Mouse (Mus musculus) thymus, postnatal 14 days (tissue): ENCODE results near the gene Cutc.
A peak's percentile ranks its signal among the peaks of the same experiment; 100 is the strongest.

Experiments used
- DNase-seq: peaks from one replicate; pipeline ENCODE4 v3.0.0; 2021

The Cutc gene

DNA sequence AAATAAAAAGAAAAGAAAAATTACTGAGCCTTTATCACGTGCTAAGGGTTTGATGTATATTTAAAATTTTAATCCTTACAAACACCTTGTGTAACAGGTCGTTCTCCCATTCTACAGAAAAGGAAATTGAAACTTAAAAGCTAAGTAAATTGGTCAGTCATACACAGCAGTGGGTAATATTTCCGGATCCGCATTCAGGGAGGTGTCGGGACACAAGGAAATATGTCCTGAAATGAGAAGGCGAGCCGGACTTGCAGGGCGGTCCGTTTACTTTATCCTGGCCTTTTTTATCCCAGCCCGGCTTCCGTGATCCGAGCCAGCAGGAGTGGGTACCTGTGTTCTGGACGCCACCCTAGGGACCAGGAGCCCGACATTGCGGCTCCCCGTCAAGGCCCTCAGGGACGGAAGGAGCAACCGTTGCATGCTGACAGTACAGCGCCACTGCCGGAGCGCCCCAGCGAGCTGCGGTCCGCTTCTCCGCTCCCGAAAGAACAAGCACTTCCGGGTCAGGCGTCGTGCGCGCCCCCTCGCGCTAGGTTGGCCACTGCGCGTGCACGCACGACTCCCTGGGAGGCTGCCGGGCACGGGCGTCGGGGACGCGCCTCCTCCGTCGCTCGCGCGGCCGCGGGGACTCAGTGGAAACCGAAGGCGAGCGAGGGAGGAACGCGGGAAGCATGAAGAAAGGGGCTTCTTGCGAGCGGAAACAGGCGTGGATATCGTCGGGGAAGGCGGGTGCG, at the start of gene Cutc, which contains the start of gene Cox15:
TSS of gene Cutc (plus strand) at position 508 of the 737 bp plus-strand sequence.
TSS of gene Cox15 (minus strand) at position 512 of the 737 bp plus-strand sequence.
- DNase-seq, result peak; percentile 99

DNA sequence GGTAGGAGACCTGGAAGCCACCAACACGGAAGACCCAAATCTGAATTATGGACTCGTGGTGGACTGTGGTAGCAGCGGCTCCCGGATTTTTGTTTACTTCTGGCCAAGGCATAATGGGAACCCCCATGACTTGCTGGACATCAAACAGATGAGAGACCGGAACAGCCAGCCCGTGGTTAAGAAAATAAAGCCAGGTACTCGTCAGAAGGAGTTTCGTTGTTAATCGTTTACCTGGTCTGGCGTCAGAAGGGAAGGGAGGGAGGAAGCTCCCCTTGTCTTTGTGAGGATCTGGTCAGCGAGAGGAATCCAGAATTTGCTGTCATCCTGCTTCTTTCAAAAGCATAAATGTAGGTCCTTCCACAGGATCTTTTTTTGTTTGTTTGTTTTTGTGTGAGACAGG, 48.6 kb upstream of the Cutc start:
- DNase-seq, result no peak

DNA sequence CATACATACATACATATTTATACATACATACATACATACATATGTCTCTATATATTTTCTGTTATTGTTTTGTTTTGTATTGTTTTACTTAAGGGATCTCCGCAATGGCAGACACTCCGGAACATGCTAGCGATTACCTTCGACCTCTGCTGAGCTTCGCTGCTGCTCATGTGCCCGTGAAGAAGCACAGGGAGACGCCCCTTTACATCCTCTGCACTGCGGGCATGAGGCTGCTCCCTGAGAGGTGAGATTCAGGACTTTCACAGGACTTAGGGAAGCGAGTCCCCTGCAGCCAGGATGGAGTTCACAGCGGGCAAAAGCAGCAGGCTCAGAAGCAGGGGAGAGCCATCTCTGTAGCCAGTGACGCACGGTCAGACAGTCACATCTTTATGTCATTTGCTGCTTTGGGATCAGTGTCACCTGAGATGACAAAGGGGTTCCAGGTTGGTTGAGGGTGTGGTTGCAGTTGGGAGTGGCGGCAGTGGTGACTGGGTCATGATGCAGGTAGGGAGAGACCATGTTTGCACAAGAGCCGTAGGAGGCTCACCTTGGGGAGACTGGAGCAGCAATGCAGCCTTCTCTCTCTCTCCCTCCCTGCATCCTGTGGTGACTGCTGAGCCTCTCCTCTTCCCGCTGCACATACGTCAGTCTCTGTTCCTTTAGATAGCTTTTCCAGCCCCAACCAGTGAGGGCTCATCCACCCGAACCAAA, 47.9 kb upstream of the Cutc start:
- DNase-seq, result no peak

DNA sequence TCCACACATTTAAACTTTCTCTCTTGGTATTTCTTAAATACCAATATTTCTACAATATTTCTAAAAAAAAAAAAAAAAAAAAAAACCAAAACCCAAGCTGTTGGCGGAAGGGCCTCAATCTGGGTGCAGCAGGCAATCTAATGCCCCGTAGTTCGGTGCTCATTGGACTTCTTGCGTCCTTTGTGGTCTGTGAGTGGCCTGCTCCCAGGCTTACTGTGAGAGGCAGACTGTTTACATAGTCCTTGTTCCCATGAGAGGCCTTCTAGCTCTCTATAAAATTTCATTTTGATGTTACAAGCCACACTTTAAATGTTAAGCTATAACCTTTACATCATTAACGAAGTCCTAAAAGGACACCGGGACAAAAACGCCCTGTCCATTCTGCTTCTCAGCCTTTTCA, 44.6 kb upstream of the Cutc start:
- DNase-seq, result no peak

DNA sequence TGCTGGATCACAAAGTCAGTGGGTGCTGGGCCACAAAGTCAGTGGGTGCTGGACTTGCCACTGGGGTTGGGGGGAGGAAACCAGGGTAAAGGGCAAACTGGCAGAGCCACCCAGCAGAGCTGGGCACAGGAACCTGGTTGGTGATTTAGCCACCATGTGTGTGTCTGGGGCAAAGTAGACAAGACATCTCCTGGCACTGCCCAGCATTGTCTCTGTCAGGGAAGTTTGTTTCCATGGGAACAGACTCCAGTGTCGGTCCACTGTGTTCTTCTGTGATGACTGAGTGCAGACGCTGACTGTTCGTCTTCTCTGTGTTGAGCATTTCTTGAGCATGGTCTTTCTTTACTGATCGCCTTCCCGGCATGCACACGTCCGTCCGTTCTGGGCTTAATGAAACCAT, 43.5 kb upstream of the Cutc start:
- DNase-seq, result no peak

DNA sequence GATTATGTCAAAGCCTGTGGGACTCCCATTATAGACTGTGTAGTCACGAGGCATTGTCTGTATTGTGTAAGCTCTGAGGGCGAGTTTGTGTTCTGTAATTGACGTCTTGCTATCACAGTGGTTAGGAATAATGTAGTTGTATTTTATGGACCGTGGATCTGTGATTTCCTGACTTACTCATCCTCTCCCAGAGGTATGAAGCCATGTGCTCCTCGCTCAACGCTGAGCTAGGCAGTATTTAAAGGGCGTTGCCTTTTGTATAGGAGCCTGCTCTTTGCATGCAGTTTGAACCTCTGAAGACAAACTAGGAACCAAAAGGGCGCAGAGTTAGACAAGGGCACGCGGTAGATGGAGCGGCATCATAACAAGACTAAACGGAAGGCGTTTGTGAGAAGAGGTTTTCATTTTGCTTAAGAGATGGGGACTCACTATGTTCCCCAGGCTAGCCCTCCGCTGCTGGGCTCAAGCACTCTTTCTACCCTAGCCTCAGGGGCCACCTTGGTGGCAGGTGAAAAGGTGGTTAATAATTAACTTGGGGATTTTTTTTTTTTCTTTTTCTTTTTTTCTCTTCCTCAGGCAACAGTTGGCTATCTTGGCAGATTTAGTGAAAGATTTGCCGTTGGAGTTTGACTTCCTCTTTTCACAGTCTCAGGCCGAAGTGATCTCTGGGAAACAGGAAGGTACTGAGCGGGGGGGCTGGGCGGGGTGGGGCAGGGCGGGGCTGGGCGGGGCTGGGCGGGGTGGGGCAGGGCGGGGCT, 41.5 kb upstream of the Cutc start:
- peak; percentile 47 for DNase-seq

GRCm38 (mm10) chr19:43711971-43712370, 40.8 kb upstream of the Cutc start:
- DNase-seq, result no peak

GRCm38 (mm10) chr19:43720061-43720460, 32.7 kb upstream of the Cutc start:
- no peak for DNase-seq

DNA sequence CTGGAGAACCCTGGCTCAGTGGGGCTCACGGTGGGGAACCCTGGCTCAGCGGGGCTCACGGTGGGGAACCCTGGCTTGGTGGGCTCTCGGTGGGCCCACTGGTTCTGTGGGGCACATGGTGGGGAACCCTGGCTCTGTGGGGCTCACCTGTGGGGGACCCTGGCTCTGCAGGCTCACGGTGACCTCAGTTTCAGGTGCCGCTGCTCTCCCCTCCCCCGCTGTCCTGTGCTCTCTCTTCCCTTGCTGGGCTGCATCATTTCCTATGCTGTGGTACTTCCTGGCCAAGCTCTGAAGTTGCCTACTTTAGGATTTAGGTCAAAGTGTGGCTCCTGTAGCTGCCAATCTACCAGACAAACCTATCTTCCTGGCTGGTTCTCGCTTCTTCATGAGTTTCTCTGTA, 29.9 kb upstream of the Cutc start:
- DNase-seq, result peak; percentile 83

DNA sequence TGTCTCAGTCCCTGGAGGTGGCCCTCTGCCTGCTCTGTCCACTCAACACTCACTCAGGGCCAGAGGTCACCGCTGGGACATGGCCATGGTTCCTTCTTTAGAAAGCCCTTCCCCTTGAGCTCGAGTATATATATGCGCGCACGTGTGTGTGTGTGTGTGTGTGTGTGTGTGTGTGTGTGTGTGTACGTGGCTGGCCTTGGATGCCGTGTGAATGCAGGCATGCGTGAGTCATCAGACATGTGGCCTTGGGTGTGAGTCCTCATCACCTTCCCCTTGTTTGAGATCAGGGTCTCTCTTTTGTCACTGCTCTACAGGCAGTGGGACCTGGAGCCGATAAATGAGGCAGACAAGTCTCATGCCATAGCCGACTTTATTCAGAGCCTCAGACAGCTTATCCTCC, 29.3 kb upstream of the Cutc start:
- peak; percentile 27 for DNase-seq

GRCm38 (mm10) chr19:43724194-43724593, 28.6 kb upstream of the Cutc start:
- no peak for DNase-seq

GRCm38 (mm10) chr19:43724821-43725220, 28.0 kb upstream of the Cutc start:
- DNase-seq, result no peak

GRCm38 (mm10) chr19:43726510-43727146, 26.2 kb upstream of the Cutc start:
- no peak for DNase-seq

GRCm38 (mm10) chr19:43729296-43730036, 23.3 kb upstream of the Cutc start:
- peak; percentile 63 for DNase-seq

GRCm38 (mm10) chr19:43730037-43730428, 22.8 kb upstream of the Cutc start:
- no peak for DNase-seq

- DNase-seq, result no peak
Observed at GRCm38 (mm10) chr19:43731157-43731556, 21.6 kb upstream of the Cutc start.

DNA sequence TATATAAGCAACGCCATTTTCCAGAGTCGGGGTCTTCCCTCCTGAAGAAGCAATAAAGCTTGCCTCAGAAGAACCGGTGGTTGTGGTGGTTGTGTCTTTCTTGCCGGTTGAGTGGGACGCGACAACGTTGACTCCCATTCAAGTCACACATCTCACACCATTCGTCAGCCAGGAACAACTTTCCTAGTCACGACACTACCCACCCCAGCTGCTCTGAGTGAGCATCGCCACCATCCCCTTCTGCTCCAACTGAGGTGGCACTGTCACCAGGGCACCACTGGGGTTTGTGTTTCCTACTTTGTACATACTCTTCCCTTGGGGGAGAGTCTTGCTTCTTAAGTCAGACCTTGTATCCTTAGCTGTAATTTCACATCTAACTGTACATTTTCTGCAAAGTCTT, 14.4 kb upstream of the Cutc start:
- no peak for DNase-seq

DNA sequence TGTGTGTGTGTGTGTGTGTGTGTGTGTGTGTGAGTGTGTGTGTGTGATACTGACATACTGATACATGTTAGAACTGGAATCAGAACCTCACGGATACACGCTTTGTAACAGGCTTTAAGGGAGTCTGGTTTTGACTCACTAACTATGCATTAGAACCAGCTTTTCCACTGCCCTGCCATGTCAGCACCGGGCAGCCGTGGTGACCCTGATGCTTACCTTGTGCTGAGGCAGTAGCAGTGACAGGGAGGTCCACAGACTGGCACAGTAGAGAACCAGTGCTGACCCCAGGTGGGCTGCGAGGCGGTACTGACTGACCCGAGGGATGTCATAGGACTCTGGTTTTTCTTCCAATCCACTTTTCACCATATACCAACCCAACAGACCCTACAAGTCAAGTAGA, 9.4 kb upstream of the Cutc start:
- no peak for DNase-seq

DNA sequence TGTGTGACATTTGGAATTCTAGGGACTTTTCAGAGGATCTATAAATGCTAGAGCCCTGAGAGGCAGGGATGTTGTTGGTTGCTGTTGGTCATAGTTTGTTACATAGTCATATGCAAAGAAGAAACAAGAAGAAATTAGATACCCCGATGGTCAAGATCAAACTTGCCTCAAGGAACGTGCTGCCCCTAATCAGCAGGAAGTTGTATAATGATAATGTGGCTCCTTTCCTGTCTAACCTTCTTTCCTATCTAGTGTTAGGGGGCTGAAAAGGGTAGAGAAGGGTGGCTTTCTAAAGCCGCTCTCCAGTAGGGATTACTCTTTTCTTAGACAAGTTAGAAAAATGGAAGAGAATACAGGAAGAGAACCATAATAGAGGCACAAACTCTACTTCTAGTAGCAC, 7.1 kb upstream of the Cutc start:
- no peak for DNase-seq

DNA sequence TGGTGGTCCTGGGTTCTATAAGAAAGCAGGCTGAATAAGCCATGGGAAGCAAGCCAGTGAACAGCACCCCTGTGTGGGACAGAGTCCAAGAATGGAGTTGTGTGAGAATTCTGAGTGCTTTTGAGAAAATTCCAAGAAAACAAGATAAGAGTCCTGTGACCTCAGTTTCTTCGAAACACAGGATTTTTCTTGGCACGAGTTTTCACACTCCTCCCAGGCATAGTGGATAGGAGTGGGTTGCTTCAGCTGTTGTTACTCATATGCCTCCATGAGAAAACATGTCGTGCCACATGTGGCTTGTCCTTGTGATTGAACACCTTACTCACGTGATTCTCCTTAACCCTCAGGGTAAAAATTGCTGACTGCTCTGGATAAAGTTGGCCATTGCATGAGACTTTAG, 4.9 kb upstream of the Cutc start:
- no peak for DNase-seq

DNA sequence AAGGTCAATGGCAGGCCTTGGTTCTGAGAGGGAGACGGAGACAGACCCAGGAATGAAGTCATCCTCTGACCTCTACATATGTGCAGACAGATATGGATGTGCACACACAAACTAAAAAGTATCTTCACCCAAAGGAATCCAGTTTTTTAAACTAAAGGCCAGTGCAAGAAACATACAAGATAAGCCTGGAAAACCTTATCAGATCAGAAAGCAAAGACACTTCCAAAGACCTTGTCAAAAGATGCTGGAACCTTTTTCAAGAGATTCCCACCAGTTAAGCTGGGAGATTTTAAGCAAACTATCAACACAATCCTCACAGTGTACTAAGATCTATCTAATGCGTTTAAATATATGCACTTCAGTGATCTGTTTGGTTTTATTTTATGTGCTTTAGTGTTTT, 2.8 kb upstream of the Cutc start:
- DNase-seq, result no peak

DNA sequence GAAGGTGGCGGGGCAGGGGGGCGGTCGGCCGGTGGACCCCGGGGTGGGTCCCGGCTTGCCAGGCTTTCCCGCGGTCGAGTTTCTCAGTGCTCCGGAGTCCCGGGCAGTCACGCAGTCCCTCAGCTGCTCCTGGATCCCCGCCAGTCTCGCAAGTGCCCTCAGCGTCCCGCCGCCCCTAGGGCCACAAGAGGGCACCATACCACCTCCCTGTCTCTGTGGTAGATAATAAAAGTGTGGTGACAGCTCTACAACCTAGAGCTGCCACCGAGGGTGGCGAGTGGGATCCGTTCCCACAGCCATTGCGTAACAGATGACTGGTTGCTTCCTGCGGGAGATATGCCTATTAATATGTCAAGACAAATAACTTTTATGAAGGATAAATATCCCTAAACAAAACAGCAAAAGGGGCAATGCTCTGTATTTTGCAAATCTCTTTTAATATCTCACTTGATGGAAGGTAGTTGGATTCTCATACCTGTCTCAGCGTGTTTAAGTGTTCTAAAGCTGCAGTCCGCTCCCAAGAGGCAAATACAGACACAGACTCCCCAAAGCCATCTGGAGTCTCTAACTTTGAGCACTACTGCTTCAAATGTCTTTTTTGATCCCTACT, 535 bp downstream of the Cutc start:
- DNase-seq, result peak; percentile 93
